Mouse (Mus musculus): Measurements from ENCODE around the gene Pde8a.

The Pde8a gene

DNA sequence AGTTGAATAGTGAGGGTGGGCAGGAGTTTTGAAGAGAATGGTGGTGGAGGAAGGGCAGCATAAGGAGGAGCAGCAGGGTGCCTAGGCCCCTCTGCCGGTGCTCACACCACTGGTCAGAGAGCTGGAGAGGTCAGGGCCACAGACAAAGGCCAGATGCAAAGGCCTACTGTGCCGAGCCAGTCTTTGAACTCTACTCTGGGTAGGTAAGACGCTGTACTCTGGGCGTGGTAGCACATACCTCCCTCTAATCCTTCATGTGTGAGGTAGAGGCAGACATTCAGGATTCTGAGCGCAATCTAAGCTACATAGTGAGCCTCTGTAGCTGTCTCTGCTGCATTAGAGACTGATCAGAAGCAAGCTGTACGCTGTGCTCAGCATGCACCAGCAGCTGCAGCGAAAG, 73.1 kb downstream of the Pde8a start:
- no peak for DNase-seq

DNA sequence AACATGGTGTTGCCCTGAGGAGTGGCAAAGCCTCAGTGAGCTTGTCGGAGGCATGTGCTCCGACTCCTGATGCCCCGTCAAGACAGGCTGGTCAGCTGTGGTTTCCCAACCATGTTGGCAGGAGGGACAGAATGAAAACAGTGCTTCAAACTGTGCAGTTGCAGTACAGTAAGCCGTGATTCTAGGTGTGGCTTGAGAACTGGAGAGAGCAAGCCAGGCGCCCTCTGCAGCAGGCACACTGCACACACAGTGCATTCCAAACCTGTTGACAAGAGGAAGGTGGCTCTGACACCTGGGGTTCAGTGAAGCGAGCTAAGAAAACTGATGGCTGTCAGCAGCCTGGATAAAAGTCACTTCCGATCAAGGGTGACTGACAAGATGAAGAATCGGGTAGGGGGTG, 73.5 kb downstream of the Pde8a start:
- DNase-seq: no peak

DNA sequence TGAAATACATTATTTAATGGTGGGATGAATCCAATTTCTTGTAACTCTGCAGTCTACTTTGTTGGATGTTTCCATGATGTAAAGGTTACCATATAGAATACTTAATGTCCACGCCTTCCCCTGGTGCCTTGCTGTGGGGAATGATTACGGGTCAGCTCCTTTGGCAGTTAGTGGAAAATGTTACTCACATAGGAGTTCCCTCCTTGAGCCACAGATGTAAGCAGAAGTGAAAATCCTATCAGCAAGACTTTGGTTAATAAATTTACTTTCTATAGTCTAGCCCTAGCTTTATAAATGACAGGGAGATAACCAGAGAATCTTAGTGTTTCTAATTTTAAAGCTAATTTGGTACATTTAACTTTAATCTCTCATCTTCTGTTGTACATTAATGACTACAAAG, 81.8 kb downstream of the Pde8a start:
- no peak for DNase-seq

DNA sequence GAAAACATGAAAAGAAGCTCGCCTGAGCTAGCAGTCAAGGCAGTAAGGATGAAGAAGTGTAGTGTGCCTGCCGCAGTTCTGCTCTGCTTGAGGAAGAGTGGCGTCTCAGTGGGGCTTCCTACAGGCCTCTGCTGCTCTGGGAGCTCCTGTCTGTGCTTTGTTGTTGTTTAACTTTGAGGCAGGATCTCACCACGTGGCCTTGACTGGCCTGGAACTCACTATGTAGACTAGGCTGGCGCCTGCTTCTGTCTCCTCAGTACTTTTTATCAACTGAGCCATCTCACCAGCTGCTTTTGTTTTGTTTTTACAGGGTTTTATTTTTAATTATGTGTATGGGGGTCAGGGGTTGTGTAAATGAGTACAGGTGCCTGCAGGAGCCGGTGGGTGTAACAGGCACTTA, 84.8 kb downstream of the Pde8a start:
- no peak for DNase-seq

DNA sequence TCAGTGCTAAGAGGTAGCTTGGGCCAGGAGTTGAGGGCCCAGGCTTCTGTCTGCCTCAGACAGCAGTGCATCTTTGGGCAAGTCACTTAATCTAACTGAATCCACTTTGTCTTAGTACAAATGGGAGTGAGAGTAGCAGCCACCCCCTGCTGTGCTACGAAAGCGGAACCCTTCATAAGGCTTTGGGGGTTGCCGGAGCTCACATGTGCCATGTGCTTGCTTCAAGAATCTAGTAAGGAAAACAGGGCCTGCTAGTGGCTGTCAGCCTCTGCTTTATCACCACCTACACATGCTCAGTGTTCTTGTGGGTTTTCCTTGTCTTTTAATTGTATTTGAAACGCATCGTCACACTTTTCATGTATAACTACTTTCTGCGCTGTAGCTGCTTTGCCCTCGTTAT, 87.9 kb downstream of the Pde8a start:
- no peak for DNase-seq

DNA sequence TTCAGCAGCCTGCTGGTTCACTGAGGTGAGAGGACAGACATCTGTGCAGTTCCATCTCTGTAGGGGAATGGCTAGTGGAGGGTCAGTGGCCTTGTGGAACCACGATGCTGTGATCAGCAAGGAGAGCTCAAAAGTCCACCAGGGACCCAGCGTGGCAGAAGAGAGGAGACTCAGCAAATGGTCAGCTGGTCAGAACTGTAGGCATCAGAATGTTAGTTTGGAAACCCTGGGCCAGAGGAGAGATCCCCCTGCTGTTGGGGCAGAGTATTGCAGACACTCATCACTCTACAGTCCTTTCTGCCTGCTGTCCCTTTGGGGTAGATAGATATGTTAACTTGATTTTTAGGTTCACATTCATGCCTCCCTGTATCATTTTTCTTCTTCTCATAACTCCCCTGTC, 90.3 kb downstream of the Pde8a start:
- no peak for DNase-seq

DNA sequence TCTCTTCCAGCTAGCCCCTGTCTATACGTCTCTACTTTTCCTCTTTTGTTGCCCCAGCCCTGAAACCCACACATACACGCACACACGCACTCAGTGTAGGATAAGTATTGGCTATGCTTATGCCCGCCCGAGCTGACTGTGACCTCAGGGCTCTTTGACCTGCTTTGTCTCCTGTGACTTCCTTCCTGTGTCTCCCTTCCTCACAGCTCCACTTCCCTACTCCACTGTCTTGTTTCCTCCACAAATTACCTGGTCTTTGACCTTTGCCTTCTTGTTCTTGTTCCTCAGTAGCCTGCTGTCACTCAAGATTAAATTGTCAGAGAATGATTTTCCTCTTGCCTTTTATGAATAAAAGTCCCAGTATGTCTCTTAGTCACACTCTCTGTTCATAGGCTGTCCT, 90.7 kb downstream of the Pde8a start:
- DNase-seq: no peak

DNA sequence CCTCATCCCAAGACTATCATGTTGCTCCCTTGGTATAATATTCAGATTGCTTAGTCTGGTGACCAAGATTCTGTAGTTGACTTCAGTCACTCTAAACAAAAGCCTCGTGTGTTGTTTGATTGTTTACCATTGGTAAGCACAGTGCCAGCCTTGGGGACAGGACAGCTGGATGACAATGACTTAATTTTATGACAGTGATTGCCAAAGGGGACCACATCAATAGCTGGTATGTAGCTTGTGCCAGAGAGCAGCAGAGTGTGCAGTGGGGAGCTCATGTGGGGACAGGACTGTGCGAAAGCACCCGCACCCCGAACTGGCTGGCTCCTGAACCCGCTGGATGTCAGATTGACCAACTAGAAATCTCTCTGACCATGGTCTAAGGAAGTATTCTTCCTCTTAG, 91.3 kb downstream of the Pde8a start:
- DNase-seq: no peak

DNA sequence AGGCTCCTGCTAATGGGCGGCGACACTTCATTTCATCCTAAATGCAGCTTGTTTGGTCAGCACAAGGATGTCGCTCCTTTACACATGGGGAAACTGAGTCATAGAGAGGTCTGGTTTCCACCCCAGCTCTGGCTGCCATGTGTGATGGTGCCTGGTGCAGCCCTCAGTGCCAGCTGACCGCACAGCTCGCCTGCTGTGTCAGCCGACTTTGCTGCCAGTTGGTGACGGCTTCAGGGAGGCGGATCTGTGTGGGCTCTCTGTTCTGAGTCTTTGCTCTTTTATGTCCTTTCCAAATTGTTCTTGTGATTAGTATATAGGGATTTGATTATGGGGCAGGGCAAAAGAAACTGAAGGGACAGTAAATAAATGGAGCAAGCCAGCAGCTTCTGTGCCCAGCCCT, 94.3 kb downstream of the Pde8a start:
- no peak for DNase-seq

DNA sequence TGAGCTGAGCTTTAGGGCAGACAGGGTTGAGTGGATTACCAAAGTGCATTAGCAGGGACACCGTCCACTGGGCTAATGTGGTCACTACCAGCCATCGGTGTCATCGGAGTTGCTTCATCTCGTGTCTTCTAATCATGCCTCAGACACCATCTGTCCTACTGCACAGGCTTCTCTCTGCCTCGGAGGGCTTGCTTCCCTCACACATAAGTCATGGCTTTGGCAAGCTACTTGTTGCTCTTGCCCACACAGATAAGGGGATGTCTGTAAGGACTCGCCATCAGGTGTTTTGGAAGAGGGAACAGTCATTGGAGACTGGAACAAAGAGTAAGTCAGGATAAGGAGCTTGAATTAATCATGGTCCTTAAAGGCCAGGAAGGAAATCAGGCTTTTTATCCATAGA, 95.9 kb downstream of the Pde8a start:
- DNase-seq: no peak

DNA sequence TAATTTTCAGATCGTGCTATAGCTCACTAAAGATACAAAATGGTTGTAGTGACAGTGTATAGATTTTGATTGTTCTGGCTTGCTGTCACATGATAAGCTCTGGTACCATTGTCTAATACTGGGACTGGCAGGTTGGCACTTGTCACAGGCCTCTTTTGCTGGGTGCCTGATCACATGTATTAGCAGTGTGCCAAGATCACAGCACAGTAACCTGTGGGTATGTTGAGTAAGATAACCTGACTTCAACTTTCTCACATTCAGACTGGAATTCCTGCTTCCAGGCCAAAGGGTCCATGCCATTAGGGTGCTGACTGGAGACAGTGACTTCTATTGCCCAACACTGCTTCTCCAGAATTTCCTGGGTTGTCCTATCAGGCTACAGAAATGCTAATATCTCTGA, 97.7 kb downstream of the Pde8a start:
- DNase-seq: no peak

DNA sequence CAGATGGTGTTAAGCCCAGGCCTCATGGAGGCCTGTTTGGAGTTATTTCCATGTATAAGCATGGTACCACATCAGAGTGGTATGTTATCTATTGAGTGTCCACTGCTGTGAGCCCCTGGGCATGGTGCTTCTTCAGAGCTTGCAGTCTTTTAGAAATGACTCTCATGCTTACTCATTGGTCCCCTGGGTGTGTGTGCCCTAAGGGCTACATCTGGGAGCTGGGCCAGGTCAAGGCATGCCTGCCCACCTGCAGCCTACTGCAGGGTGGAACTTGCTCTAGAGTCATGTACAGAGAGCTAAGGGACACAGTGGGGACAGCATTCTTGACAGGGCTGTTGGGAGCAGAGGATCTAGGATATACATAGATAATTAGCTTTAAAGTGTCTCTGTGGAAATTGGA, 98.2 kb downstream of the Pde8a start:
- DNase-seq: no peak

DNA sequence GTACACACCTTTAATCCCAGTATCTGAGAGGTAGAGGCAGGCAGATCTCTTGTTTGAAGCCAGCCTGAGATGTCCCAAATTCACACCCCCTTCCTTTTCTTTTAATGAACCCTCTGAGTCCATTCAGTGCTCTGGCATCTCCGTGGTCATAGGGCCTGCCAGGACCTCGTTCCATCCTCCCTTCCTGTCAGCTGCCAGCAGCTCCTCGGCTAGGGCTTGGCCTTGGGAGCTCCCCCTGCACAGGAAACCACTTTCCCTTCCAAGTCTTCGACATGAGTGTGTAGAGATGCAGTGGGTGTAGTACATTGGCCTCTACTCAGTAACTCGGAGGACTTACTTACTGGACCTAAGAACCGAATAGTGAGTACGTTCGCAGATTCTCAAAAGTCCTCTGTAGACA, 102.2 kb downstream of the Pde8a start:
- no peak for DNase-seq

DNA sequence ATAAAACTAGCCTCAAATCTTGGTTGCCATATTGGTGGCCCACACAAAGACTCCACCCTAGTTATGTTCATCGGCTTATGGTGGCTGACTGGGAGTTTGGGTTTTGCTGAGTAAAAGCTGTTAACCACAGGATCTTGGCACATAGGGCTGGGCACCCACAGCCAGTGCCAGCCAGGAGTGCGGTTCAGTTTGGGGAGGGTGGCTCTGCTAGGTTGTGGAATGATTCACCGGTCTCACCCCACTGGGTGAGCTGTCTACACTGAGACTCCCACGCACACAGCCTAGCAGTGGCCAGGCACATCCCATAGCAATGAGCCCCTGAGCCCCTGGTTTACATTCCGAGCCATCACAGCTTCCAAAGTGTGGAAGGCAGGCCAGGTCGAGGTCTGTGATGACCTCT, 106.4 kb downstream of the Pde8a start:
- no peak for DNase-seq

DNA sequence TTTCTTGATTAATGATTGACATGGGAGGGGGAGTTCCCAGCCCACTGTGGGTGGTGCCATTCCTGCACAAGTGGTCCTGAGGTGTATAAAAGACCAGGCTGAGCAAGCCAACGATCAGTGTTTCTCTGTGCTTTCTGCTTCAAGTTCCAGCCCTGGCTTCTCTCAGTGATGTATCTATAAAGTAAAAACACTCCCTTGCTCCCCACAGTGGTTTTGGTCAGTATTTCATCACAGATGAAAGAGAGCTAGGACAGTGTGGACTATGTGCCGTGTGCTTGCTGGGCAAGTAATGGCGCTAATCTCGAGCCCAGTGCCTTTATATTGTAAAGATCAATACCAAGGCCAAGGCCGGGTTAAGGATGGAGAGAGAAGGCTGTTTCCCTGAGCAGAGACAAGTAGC, 108.4 kb downstream of the Pde8a start:
- DNase-seq: no peak

DNA sequence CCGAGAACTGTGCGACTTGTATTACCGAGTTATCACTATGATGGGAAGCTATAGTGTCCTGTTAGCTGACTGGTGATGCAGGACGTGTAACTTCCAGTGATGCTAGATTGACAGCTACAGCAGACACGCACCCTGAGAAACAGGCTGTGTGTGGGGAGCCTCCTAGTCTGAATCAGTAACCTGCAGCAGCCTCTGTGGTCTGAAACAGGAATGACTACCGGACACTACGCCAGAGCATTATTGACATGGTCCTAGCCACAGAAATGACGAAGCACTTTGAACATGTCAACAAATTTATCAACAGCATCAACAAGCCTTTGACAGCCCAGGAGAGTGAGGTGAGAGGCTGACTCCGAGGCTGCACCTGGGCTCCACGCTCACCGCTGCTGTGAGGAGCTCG, 112.6 kb downstream of the Pde8a start:
- no peak for DNase-seq

DNA sequence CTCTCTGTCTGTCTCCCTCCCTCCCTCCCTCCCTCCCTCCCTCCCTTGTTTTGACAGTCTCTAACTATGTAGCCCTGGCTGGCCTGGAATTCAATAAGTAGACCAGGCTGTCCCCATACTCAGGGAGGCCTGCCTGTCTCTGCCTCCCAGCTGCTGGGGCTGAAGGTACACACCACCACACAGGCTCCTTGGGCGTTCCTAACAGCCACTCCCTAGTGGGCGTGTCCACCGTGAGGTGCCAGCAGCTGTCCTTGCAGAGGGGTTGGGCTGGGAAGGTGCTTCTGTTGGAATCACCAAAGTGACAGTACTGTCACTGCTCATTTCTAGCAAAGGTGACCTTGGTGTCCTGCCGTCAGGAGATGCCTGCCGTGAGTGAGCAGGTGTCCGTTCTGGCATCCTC, 113.5 kb downstream of the Pde8a start:
- DNase-seq: peak; percentile 64

DNA sequence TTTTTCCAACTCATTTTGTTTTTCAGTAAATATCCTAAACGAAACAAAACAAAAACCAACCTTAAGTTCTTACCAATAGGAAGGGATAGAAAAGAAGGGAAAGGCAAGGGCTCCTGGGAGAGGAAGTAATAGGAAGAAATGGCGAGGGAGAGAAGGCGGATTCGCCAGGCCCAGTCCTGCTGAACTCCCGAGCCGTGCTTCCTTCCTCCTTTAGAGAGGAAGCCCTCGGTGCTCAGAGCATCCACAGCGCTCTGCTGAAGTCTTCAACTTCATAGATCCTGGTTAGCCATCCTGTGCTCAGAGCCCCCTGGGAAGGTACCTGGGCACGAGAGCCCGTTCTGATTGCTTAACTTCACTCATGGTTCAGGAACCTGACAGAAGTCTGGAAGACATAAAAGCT, 114.3 kb downstream of the Pde8a start:
- DNase-seq: no peak

DNA sequence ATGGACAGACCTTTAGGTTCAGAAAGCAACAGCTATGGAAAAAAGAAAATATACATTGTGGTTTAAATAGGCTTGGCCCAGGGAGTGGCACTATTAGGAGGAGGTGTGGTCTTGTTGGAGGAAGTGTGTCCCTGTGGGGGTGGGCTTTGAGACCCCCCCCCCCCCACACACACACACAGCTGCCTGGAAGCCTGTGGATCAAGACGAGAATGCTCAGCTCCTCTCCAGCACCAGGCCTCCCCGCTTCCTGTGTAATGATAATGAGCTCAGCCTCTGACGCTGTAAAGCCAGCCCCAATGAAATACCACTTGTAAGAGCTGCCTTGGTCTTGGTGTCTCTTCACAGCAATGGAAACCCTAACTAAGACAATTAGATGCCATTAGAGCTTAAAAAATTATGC, 117.4 kb downstream of the Pde8a start:
- DNase-seq: no peak

DNA sequence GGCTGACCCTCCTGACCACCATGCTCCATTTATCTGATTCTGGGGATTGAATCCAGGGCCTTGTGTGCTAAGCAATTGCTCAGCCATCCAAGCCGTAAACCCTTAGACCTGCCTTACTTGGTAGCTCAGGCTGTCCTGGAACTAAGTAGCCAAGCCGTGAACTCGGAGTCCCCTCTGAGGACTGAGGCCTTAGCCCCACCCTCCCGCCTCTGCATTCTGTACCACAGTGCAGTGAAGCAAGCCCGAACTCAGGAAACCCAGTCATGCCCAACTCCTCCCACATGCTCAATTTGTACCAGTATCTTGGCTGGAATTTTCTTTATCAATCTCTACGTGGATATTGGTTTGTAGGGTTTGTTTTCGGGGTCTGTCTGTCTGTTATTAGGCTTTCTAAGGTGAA, 118.5 kb downstream of the Pde8a start:
- no peak for DNase-seq

DNA sequence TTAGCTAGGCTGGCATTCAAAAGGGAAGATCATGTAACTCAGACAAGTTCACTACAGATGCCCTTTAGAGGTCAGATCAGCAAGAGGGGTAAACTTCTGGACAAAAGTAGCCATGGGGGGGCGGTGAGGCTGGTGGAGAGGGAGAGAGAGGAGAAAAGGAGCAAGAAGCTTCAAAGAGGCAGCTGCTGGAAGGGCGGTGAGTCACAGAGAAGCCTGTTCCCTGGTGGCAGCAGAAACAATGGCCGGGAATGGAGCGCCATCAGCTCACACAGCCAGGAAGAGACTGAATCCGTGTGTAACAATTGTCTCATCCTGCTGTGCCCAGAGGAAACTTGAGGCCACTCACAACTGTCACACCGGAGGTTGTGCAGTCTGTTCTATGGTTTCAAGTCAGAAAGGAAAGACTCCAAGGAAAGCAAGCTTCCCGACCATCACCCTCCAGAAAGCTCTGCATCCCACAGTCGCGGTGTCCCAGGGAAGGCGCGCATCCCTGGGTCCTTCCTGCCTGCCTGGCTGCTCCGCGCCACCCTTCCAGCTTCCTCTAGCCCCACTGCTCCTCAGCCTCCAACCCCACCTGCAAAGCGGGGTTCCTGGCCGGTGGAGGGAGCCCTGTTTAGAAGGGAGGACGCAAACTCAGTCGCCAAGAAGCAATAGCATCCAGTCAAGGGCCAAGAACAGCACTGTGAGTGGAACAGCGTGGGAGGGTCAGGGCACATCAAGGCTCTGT, 122.5 kb downstream of the Pde8a start:
- DNase-seq: no peak

DNA sequence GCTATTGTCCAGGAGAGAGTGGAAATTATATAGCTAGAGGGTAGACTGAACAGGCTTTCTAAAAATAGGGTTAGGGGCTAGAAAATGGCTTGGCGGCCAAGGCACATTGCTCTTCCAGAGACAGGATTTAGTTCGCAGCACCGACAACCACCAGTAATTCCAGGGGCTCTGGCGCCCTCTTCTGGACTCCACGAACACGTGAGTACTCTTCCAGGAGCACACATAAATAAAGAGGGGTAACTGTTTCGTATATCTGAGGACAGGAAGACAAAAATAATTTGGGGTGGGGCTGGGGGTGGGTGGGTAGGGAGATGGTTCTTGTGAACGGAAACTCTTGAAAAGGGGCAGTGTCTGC, 123.0 kb downstream of the Pde8a start:
- DNase-seq: peak; percentile 65

DNA sequence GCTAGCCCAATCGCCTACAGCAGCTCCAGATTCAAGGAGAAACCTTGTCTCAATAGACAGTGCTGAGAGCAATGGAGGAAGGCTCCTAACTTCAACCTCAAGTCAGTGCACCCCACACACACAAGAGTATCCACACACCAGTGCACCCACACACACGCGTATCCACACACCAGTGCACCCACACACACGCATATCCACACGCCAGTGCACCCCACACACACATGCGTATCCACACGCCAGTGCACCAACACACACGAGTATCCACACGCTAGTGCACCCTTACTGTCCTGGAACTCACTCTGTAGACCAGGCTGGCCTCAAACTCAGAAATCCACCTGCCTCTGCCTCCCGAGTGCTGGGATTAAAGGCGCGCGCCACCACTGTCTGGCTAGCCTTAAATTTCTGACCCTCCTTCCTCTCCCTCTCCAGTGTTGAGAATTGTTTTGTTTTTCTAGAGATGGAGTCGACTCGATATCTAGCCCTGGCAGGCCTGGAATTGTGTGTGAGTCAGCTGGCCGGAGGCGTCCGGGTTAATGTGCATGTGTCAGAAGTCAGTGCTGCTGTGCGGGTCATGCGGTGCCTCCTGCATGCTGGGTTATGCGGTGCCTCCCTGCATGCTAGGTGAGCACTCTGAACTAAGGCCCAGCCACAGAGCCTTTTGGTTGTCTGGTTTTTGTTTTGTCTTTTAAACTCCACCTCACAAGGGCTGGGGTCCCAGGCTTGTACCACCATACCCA, 124.6 kb downstream of the Pde8a start:
- no peak for DNase-seq

DNA sequence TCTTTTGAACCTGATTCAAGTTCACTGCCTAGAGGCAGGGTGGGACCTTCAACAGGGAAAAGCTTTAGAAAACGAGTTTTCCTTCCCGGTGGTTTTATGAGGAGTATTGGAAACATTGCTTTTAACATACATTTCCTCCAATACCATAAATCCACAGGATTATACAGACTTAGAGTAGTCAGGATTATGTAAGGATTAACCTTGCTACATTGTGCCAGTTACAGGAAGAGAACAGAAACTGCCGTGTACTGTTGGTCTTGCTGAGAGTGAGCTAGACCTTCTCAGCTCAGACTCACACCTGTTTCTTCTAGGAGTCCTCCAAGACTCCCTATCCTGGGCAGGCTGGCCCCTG, 125.1 kb downstream of the Pde8a start:
- DNase-seq: no peak

DNA sequence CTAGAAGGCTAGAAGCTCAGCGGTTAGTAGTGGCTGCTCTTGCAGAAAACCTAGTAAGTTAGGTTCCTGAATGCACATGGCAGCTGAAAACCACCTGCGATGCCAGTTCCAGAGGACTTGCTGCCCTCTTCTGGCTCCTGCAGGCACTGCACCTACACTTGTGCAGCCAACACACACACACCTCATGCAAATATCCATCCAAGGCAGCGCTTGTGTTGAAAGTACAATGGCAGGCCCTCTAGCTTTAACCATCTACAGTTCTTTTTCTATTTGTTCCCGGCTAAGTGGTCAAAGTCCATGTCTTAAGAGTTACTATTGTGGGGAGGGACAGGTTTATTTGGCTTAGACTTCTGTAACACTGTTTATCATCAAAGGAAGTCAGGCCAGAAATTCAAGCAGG, 126.4 kb downstream of the Pde8a start:
- DNase-seq: peak; percentile 73
